Mouse (Mus musculus): ENCODE measurements at regions not wholly inside any gene's neighbourhood (a gene's known extent, or its start where the extent isn't known, plus 50 kb on each side); places are given as distances from the start of the nearest gene placed in this dataset.

- Histone ChIP-seq H3K9me3 (replicated peaks; ENCODE audit: insufficient read depth, low read length) (no peaks in the 10 kb centered on the region), H3K9ac (ENCODE audit: control insufficient read depth, low read depth, low read length, poor library complexity, severe bottlenecking) (no peak overlapping the region), H3K36me3 (ENCODE audit: control insufficient read depth in 1 of 2, insufficient read depth in 2 of 2, low read length in 2 of 2) (no peaks in the 10 kb centered on the region), H3K27ac (ENCODE audit: control insufficient read depth, low read depth, low read length) (no peak overlapping the region), H3K27me3 (ENCODE audit: control insufficient read depth in 1 of 2, insufficient read depth in 2 of 2, low read length in 2 of 2) (no peaks in the 10 kb centered on the region), H3K79me2 (ENCODE audit: control insufficient read depth, insufficient read depth, low read length, poor library complexity) (no peaks in the 10 kb centered on the region), H3K4me3 (ENCODE audit: control insufficient read depth in 1 of 2, insufficient read depth in 1 of 2, low read depth in 2 of 2, low read length in 2 of 2) (no peak overlapping the region), H3K4me1 (ENCODE audit: control insufficient read depth in 1 of 2, insufficient read depth in 2 of 2, low read length in 2 of 2) (no peaks in the 10 kb centered on the region)
- peak; percentile 26 for DNase-seq (ENCODE audit: low read depth, low spot score)
- no peak for TF ChIP-seq MAZ (IDR thresholded peaks at IDR 0.05; ENCODE audit: low read depth, low read length)
- no peak for TF ChIP-seq USF2 (IDR thresholded peaks at IDR 0.05; ENCODE audit: borderline replicate concordance in 1 of 2, insufficient read depth in 1 of 2, low read depth in 1 of 2, low read length in 2 of 2)
- TF ChIP-seq MXI1 (IDR thresholded peaks at IDR 0.05; ENCODE audit: low read depth, low read length) = no peak
- peak; percentile 6 for TF ChIP-seq RAD21 (IDR thresholded peaks at IDR 0.05; ENCODE audit: low read depth, low read length)
- TF ChIP-seq ZKSCAN1 (IDR thresholded peaks at IDR 0.05; ENCODE audit: low read depth, low read length) = no peak
- peak in 2 of 3 experiments; percentile 32 to 41; a peak in 4 of 6 replicates for TF ChIP-seq CTCF (IDR thresholded peaks at IDR 0.05 in 2 of 3, conservative IDR thresholded peaks at IDR 0.05 in 1 of 3; ENCODE audit: control insufficient read depth in 1 of 3, insufficient read depth in 1 of 3, low read depth in 2 of 3, low read length in 3 of 3, poor library complexity in 1 of 3, severe bottlenecking in 1 of 3)
- TF ChIP-seq EP300 (IDR thresholded peaks at IDR 0.05; ENCODE audit: low read depth in 1 of 2, low read length in 2 of 2) = no peak
- no peak for TF ChIP-seq E2F4 (IDR thresholded peaks at IDR 0.05; ENCODE audit: borderline replicate concordance, low read depth, low read length)
- no peak for TF ChIP-seq MYB (IDR thresholded peaks at IDR 0.05; ENCODE audit: low read depth, low read length)
- no peak for TF ChIP-seq SIN3A (IDR thresholded peaks at IDR 0.05; ENCODE audit: low read length)
Observed at GRCm38 (mm10) chr17:7656503-7656902, 170.6 kb downstream of the Fndc1 start.

DNA sequence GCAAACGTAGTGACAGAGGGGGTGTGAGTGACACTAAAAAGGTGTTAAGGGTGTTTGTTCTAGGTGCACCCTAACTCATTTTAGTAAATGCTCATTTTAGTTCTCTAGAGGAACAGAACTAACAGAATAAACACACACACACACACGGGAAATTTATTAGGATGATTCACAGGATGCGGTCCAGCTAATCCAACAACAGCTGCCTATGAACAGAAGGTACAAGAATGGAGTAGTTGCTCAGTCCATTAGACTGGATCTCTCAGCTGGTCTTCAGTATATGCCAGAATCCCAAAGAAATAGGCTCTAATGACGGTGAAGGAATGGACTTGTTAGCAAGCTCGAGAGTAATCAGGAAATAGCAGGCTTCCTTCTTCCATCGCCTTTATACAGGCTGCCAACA lies 171.1 kb downstream of the Fndc1 start:
- Histone ChIP-seq H3K27ac (ENCODE audit: control insufficient read depth, low read depth, low read length) (no peak overlapping the region), H3K27me3 (ENCODE audit: control insufficient read depth in 1 of 2, insufficient read depth in 2 of 2, low read length in 2 of 2) (no peaks in the 10 kb centered on the region), H3K36me3 (ENCODE audit: control insufficient read depth in 1 of 2, insufficient read depth in 2 of 2, low read length in 2 of 2) (no peaks in the 10 kb centered on the region), H3K9me3 (replicated peaks; ENCODE audit: insufficient read depth, low read length) (no peaks in the 10 kb centered on the region), H3K4me3 (ENCODE audit: control insufficient read depth in 1 of 2, insufficient read depth in 1 of 2, low read depth in 2 of 2, low read length in 2 of 2) (no peak overlapping the region), H3K79me2 (ENCODE audit: control insufficient read depth, insufficient read depth, low read length, poor library complexity) (no peaks in the 10 kb centered on the region), H3K4me1 (ENCODE audit: control insufficient read depth in 1 of 2, insufficient read depth in 2 of 2, low read length in 2 of 2) (no peaks in the 10 kb centered on the region), H3K9ac (ENCODE audit: control insufficient read depth, low read depth, low read length, poor library complexity, severe bottlenecking) (no peak overlapping the region)
- no peak for DNase-seq (ENCODE audit: low read depth, low spot score)
- TF ChIP-seq UBTF (IDR thresholded peaks at IDR 0.05; ENCODE audit: borderline replicate concordance, insufficient read depth, low read depth, low read length) (no peak), USF1 (IDR thresholded peaks at IDR 0.05; ENCODE audit: low read depth, low read length) (no peak), CHD2 (IDR thresholded peaks at IDR 0.05; ENCODE audit: low read length) (no peak), MEF2A (IDR thresholded peaks at IDR 0.05; ENCODE audit: extremely low read depth, insufficient replicate concordance, low read depth, low read length, poor library complexity, severe bottlenecking) (no peak), BHLHE40 (IDR thresholded peaks at IDR 0.05; ENCODE audit: borderline replicate concordance, low read depth, low read length) (no peak), MYB (IDR thresholded peaks at IDR 0.05; ENCODE audit: low read depth, low read length) (no peak), USF2 (IDR thresholded peaks at IDR 0.05; ENCODE audit: borderline replicate concordance in 1 of 2, insufficient read depth in 1 of 2, low read depth in 1 of 2, low read length in 2 of 2) (no peak), POLR2A (IDR thresholded peaks at IDR 0.05; ENCODE audit: control insufficient read depth in 1 of 2, insufficient read depth in 1 of 2, low read depth in 1 of 2, low read length in 2 of 2, poor library complexity in 1 of 2) (no peak)
